Mouse (Mus musculus) heart, postnatal 0 days (tissue): ENCODE data around the gene Arid4a.

Experiments used
- CTCF ChIP-seq: IDR thresholded peaks from 2 replicates; pipeline ENCODE4 v1.5.1; 2016; ENCODE audit warnings: antibody characterized with exemption, control low read depth, low read depth
- EP300 ChIP-seq: IDR thresholded peaks from 2 replicates; pipeline ENCODE4 v1.6.1; 2016; ENCODE audit warnings: antibody characterized with exemption, low read depth

- TF ChIP-seq CTCF, result no peak
- no peak for TF ChIP-seq EP300
These were observed 125.4 kb downstream of the Arid4a start for GRCm38 (mm10) chr12:71141189-71141588.
